Mouse (Mus musculus) intestine, embryonic 16.5 days (tissue): Measurements from ENCODE around the gene Ackr3. TPM values are rescaled to one million over a fixed set of nuclear protein-coding genes. Genes with fewer than 3 reads are reported as not detected.

Experiments used
- ATAC-seq: fragments of 200-750 bp; cut with Nextera tagmentation; 2 replicates; pipeline ENCODE4 v1.8.0; 2017; ENCODE audit warnings: moderate TSS enrichment, moderate library complexity
- H3K27ac ChIP-seq: fragments of 300-500 bp; sonication (generic); 2 replicates; pipeline ENCODE4 v1.5.1; 2014; ENCODE audit warnings: mild to moderate bottlenecking, low read length
- H3K27me3 ChIP-seq: fragments of 300-500 bp; sonication (generic); replicated peaks from 2 replicates; pipeline ENCODE4 v1.6.1; 2014; ENCODE audit warnings: low read length, control low read depth, mixed read lengths; ENCODE audit not compliant: control insufficient read depth, insufficient read depth
- H3K36me3 ChIP-seq: fragments of 300-500 bp; sonication (generic); 2 replicates; pipeline ENCODE4 v1.6.1; 2014; ENCODE audit warnings: low read length, control low read depth; ENCODE audit not compliant: control insufficient read depth, insufficient read depth
- H3K4me1 ChIP-seq: fragments of 300-500 bp; sonication (generic); 2 replicates; pipeline ENCODE4 v1.6.1; 2014; ENCODE audit warnings: low read length, control low read depth, mixed read lengths; ENCODE audit not compliant: control insufficient read depth, insufficient read depth
- H3K4me2 ChIP-seq: fragments of 300-500 bp; sonication (generic); 2 replicates; pipeline ENCODE4 v1.6.1; 2014; ENCODE audit warnings: low read depth, low read length, control low read depth
- H3K4me3 ChIP-seq: fragments of 300-500 bp; sonication (generic); 2 replicates; pipeline ENCODE4 v1.5.1; 2014; ENCODE audit warnings: mild to moderate bottlenecking, low read length
- H3K9ac ChIP-seq: fragments of 300-500 bp; sonication (generic); 2 replicates; pipeline ENCODE4 v1.6.1; 2014; ENCODE audit warnings: low read depth, low read length
- H3K9me3 ChIP-seq: fragments of 300-500 bp; sonication (generic); 2 replicates; pipeline ENCODE4 v1.6.1; 2016; ENCODE audit warnings: low read length, control low read depth; ENCODE audit not compliant: control insufficient read depth
- WGBS: fragments of 180-500 bp; shearing (Covaris S2); extraction: QIAGEN DNeasy Blood & Tissue Kit; methylation state at CpG from one replicate; pipeline ENCODE4 v1.1.7; 2014; 5-methylcytosine and 5-hydroxymethylcytosine counted together
- polyA plus RNA-seq: library from polyadenylated mRNA; unstranded; fragments of >200 nt; fragmentation: Nextera tagmentation; extraction: Ambion mirVana; gene quantifications from 2 replicates; pipeline ENCODE4 v1.2.1, GENCODE M21; 2015

The Ackr3 gene
- polyA plus RNA-seq, 1 experiment from 2014 or later: 11.8 TPM

DNA sequence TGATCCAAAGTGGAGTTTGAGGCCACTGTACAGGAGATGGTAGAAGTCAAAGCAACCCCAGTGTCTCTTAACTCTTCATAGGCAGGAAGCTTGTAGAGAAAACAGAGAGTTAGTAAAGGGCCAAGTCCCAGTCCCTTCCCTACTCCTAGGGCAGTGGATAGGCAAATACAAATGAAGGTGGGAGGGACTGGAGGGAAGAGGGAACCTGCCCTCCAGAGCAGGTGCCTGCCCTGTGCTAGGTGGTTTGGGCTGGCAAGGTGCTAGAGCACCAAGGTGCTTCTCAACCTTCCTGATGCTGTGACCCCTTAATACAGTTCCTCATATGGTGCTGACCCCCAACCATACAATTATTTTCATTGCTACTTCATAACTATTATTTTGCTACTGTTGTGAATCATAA is 26.2 kb upstream of the Ackr3 start:
- Histone ChIP-seq H3K4me1 (no peaks in the 10 kb centered on the region), H3K36me3 (no peaks in the 10 kb centered on the region), H3K9ac (no peak overlapping the region), H3K9me3 (no peaks in the 10 kb centered on the region), H3K27ac (no peak overlapping the region), H3K4me2 (no peak overlapping the region), H3K4me3 (no peak overlapping the region), H3K27me3 (no peaks in the 10 kb centered on the region)
- ATAC-seq: no peak

DNA sequence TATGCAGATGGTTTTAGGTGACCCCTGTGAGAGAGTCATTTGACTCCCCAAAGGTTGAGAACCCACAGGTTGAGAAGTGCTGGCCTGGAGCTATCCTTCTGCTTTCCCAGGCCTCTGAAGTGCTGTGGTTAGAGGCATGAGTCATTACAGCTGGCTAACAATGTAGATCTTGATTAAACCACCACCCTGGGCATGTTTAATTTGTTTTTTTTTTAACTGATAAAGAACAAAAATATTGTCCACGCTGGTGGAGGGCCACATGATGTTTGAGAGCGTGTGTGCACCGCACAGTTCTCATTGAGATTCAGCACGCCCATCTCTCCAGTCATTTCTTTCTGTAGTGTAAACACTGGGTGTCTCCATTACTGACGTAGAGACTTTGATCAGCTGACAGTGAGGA is 25.8 kb upstream of the Ackr3 start:
- 47% methylated on average over 5 of the region's 5 CpGs for WGBS
- H3K9ac ChIP-seq: no peak overlapping the region
- H3K4me2 ChIP-seq: no peak overlapping the region
- no peaks in the 10 kb centered on the region for H3K27me3 ChIP-seq
- H3K36me3 ChIP-seq: no peaks in the 10 kb centered on the region
- no peaks in the 10 kb centered on the region for H3K9me3 ChIP-seq
- no peak overlapping the region for H3K4me3 ChIP-seq
- H3K4me1 ChIP-seq: no peaks in the 10 kb centered on the region
- no peak for ATAC-seq
- H3K27ac ChIP-seq: no peak overlapping the region

DNA sequence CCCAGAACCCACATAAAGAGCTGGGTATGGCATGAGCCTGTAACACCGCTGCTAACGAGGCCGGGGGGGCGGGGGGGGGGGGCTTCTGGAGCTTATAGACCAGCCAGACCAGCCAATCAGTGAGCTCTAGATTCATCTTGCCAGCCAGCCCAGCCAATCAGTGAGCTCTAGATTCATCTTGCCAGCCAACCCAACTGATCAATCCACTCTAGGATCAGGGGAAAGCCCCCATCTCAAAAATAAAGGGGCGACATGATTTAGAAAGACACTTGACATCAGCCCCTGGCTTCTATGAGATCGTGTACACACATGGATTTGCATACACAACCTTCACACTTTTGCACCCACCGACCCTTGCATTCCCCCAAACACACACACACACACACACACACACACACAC is 23.3 kb upstream of the Ackr3 start:
- ATAC-seq: no peak
- 86% methylated on average over 7 of the region's 7 CpGs for WGBS
- H3K4me2 ChIP-seq: no peak overlapping the region
- H3K4me1 ChIP-seq: no peaks in the 10 kb centered on the region
- no peaks in the 10 kb centered on the region for H3K27me3 ChIP-seq
- no peak overlapping the region for H3K9ac ChIP-seq
- no peak overlapping the region for H3K27ac ChIP-seq
- no peaks in the 10 kb centered on the region for H3K9me3 ChIP-seq
- no peak overlapping the region for H3K4me3 ChIP-seq
- H3K36me3 ChIP-seq: no peaks in the 10 kb centered on the region

DNA sequence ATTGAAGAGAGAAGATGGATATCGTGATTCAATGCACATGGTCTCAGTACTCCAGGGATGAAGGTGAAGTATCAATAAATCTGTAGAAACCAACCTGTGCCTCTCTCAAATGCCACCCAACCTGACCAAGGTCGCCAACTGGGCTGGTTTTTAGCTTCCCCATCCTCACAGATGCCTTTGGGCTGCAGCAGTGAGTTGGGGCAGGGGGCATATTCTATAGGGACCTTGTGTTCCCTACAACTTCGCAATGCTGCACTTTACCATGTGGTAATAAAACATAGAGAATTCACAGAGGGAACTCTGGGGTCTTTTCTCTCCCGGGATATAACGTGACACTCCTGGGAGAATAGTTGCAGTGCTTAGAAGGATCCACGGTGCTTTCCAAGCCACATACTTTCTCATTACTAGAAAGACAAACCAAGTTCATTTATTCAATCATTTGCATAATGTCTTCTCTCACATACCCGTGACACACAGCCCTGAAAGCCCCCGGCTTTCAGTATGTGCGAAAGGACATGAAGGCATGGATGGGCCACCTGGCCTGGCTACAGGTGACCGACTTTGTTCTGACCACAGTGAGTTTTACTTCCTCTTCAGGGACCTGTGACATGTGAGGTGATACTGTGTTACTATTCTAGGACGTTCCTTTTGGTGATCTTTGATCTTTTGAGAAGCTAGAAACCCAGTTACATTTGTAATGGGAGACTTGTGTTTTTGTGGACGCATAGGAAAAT is 22.6 kb upstream of the Ackr3 start:
- Histone ChIP-seq H3K4me3 (no peak overlapping the region), H3K9ac (no peak overlapping the region), H3K4me2 (no peak overlapping the region), H3K27me3 (no peaks in the 10 kb centered on the region), H3K4me1 (no peaks in the 10 kb centered on the region), H3K27ac (no peak overlapping the region), H3K9me3 (no peaks in the 10 kb centered on the region), H3K36me3 (no peaks in the 10 kb centered on the region)
- ATAC-seq: no peak
- WGBS: 84% methylated on average over 12 of the region's 12 CpGs

DNA sequence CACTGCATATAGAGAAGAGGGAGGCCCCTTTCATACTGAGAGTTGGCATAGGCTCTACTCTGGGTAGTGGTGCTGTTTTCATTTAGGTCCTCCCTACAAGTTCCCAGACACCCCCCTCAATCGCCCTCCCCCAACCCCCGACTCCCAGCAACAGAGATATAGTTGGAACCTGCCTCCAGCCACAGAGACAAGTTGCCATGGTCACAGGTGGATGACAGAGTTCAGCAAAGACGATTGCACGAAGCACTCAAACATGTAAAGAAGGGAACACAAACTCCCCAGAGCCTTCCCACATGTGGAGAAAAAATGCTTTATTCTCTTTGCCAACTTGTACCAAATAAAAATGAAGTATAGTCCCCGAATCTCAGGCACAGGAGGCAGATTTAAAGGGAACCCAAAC is 21.3 kb upstream of the Ackr3 start:
- H3K27ac ChIP-seq: no peak overlapping the region
- H3K9ac ChIP-seq: no peak overlapping the region
- no peak for ATAC-seq
- H3K9me3 ChIP-seq: no peaks in the 10 kb centered on the region
- no peaks in the 10 kb centered on the region for H3K36me3 ChIP-seq
- H3K27me3 ChIP-seq: no peaks in the 10 kb centered on the region
- WGBS: 67% methylated on average over 5 of the region's 5 CpGs
- H3K4me2 ChIP-seq: no peak overlapping the region
- no peaks in the 10 kb centered on the region for H3K4me1 ChIP-seq
- no peak overlapping the region for H3K4me3 ChIP-seq

DNA sequence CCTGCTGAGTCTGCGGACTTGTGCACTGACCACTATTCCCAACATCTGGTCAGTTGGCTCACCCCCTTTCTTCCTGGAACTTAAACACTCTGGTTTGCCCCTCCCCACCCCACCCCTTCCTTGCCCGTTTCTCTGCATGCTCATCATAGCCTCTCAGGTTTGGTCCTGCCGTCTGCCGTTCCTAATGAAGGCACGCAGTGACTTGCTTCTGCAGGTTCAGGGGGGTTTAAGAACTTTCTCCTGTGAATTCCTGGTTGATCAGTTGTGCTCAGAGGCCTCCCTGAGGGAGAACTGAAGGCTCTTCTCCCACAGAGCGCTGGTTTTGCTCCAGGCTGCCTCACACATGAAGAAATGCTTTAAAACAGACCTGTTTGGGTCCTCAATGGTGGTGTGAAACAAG is 20.2 kb upstream of the Ackr3 start:
- Histone ChIP-seq H3K36me3 (no peaks in the 10 kb centered on the region), H3K4me3 (no peak overlapping the region), H3K4me2 (no peak overlapping the region), H3K27ac (no peak overlapping the region), H3K4me1 (no peaks in the 10 kb centered on the region), H3K9ac (no peak overlapping the region), H3K9me3 (no peaks in the 10 kb centered on the region), H3K27me3 (no peaks in the 10 kb centered on the region)
- ATAC-seq: no peak
- 62% methylated on average over 6 of the region's 6 CpGs for WGBS

DNA sequence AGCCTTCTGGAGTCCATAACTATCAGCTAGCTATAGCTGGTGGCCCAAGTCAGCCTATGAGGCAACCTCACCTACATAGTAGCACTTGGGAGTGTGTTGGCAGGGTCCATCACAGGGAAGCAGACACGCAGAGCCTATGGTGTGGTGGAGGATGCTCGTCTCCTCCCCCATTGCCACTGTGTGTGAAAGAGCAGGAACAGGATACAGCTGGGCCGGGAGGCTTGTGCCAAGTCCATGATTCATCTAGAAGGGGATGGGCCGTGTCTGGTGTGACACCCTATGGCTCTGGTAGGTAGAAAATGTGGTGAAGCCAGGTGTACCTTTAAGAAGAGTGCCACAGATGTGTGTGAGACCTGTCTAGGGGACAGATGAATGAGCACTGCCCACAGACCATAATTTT is 17.6 kb upstream of the Ackr3 start:
- Histone ChIP-seq H3K9ac (no peak overlapping the region), H3K4me1 (no peaks in the 10 kb centered on the region)
- no peak for ATAC-seq

DNA sequence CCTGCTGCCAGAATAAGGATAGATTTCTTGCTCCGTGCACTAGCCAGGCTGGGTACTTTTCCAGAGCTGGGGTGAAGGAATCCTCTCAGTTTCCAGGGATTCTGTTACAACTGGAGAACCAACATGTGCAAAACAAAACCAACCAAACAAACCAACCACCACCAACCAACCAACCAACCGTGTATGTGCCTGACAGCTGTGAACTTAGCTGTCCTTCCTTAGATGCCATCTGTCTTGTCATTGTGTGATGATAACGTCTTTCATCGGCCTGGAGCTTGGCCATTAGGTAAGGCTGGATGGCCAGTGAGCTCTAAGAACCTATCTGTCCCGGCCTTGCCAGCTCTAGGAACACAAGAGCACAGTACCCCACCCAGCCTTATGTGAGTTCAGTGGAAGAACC is 16.9 kb upstream of the Ackr3 start:
- 88% methylated on average over 5 of the region's 5 CpGs for WGBS
- Histone ChIP-seq H3K9me3 (no peaks in the 10 kb centered on the region), H3K4me2 (no peak overlapping the region), H3K27ac (no peak overlapping the region), H3K9ac (no peak overlapping the region), H3K4me3 (no peak overlapping the region), H3K36me3 (no peaks in the 10 kb centered on the region), H3K27me3 (no peaks in the 10 kb centered on the region), H3K4me1 (no peaks in the 10 kb centered on the region)
- no peak for ATAC-seq

More for the DNA sequence above, 17.6 kb upstream of the Ackr3 start:
- no peak overlapping the region for H3K4me2 ChIP-seq
- H3K9me3 ChIP-seq: no peaks in the 10 kb centered on the region
- no peak overlapping the region for H3K4me3 ChIP-seq
- H3K36me3 ChIP-seq: no peaks in the 10 kb centered on the region
- WGBS: 84% methylated on average over 4 of the region's 4 CpGs
- no peak overlapping the region for H3K27ac ChIP-seq
- no peaks in the 10 kb centered on the region for H3K27me3 ChIP-seq

DNA sequence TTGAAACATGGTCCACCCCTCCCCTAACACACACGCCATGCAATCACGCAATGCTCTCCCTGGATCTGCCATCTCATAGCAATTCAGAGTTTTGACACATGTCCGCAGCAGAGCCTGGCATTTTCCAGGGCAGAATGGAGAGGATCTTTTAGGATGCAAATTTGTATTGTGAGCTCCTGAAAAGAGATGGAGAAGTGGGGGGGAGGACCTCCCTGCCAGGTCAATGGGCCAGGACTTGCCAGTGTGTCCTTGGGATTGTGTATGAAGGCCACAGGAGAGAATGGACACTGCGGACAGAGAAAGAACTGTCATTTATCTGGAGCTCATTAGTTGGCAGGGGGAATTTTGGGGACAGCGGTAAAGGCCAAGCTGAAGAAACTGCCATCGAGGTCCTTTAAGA is 14.7 kb upstream of the Ackr3 start:
- H3K4me2 ChIP-seq: no peak overlapping the region
- H3K27me3 ChIP-seq: no peaks in the 10 kb centered on the region
- H3K36me3 ChIP-seq: no peaks in the 10 kb centered on the region
- H3K4me3 ChIP-seq: no peak overlapping the region
- no peaks in the 10 kb centered on the region for H3K9me3 ChIP-seq
- no peaks in the 10 kb centered on the region for H3K4me1 ChIP-seq
- ATAC-seq: no peak
- no peak overlapping the region for H3K9ac ChIP-seq
- 89% methylated on average over 6 of the region's 6 CpGs for WGBS
- H3K27ac ChIP-seq: no peak overlapping the region

DNA sequence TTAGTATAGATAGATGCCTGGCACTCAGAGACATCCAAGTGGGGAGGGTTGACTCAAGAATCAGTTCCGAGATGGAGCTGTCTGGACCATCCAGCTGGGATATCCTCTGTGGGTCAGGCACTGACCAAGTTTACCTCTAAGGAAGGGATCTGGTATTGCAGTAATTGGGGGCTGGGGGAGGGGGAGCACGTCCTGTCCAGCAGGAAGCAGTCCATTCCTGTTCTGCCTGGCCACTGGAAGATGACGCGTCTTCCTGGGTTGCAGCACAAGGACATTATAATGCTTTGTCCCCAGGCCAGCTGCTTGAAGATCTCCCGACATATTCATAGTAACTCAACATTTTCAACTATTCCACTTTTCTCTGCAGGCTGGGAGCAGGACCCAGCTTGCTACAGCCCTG is 2.5 kb upstream of the Ackr3 start:
- H3K36me3 ChIP-seq: no peaks in the 10 kb centered on the region
- WGBS: 77% methylated on average over 5 of the region's 5 CpGs
- H3K4me3 ChIP-seq: no peak overlapping the region
- H3K27me3 ChIP-seq: no peaks in the 10 kb centered on the region
- no peak for ATAC-seq
- H3K9ac ChIP-seq: no peak overlapping the region
- no peaks in the 10 kb centered on the region for H3K9me3 ChIP-seq
- no peak overlapping the region for H3K4me2 ChIP-seq
- H3K27ac ChIP-seq: no peak overlapping the region
- peaks cover 14% of the 10 kb centered on the region for H3K4me1 ChIP-seq
